Mouse (Mus musculus): ENCODE results near the gene Apom. TPM values are rescaled to one million over a fixed set of nuclear protein-coding genes. Genes with fewer than 3 reads are reported as not detected.
A peak's percentile ranks its signal among the peaks of the same experiment; 100 is the strongest.

The Apom gene
- total and polyA plus RNA-seq, 3 experiments = 0.15 to 0.79 TPM; not detected in 1

GRCm38 (mm10) chr17:35126206-35126611 is 5.6 kb downstream of the Apom start, which contains the start of gene D17H6S53E (continued):
- TF ChIP-seq BHLHE40 (IDR thresholded peaks at IDR 0.05; ENCODE audit: borderline replicate concordance, low read depth, low read length) (no peak), POLR2AphosphoS2 (IDR thresholded peaks at IDR 0.05; ENCODE audit: low read length) (no peak), SMC3 (IDR thresholded peaks at IDR 0.05; ENCODE audit: low read depth, low read length) (no peak), JUND (IDR thresholded peaks at IDR 0.05; ENCODE audit: low read depth, low read length) (no peak), NELFE (IDR thresholded peaks at IDR 0.05; ENCODE audit: low read depth, low read length) (peak; percentile 80), CHD1 (IDR thresholded peaks at IDR 0.05; ENCODE audit: low read depth, low read length) (no peak; the same call in 1 of the 2 replicates), NRF1 (IDR thresholded peaks at IDR 0.05; ENCODE audit: insufficient read depth, low read depth, low read length, poor library complexity, severe bottlenecking) (peak; percentile 72), GABPA (IDR thresholded peaks at IDR 0.05; ENCODE audit: low read depth, low read length) (no peak), USF1 (IDR thresholded peaks at IDR 0.05; ENCODE audit: low read depth, low read length) (no peak), ZKSCAN1 (IDR thresholded peaks at IDR 0.05; ENCODE audit: low read depth, low read length) (no peak), E2F4 (IDR thresholded peaks at IDR 0.05; ENCODE audit: borderline replicate concordance, low read depth, low read length) (no peak), RAD21 (IDR thresholded peaks at IDR 0.05; ENCODE audit: low read depth, low read length) (no peak), MEF2A (IDR thresholded peaks at IDR 0.05; ENCODE audit: extremely low read depth, insufficient replicate concordance, low read depth, low read length, poor library complexity, severe bottlenecking) (no peak), MAZ (IDR thresholded peaks at IDR 0.05; ENCODE audit: low read depth, low read length) (0 out of 2 replicates have a peak, but pooled peaks have one; percentile 66), CHD2 (IDR thresholded peaks at IDR 0.05; ENCODE audit: low read length) (no peak), USF2 (IDR thresholded peaks at IDR 0.05; ENCODE audit: borderline replicate concordance in 1 of 2, insufficient read depth in 1 of 2, low read depth in 1 of 2, low read length in 2 of 2) (no peak), ZC3H11A (IDR thresholded peaks at IDR 0.05; ENCODE audit: low read depth, low read length) (no peak)

GRCm38 (mm10) chr17:35125578-35125977 is 6.3 kb downstream of the Apom start:
- Histone ChIP-seq H3K79me2 (ENCODE audit: control insufficient read depth, insufficient read depth, low read length, poor library complexity) (peaks cover 37% of the 10 kb centered on the region), H3K9me3 (replicated peaks; ENCODE audit: insufficient read depth, low read length) (no peaks in the 10 kb centered on the region), H3K9ac (ENCODE audit: control insufficient read depth, low read depth, low read length, poor library complexity, severe bottlenecking) (peak overlapping the region; percentile 83), H3K36me3 (ENCODE audit: control insufficient read depth in 1 of 2, insufficient read depth in 2 of 2, low read length in 2 of 2) (peaks cover 0 to 10% of the 10 kb centered on the region in 2 experiments; a peak in 2 of 4 replicates), H3K4me3 (ENCODE audit: control insufficient read depth in 1 of 2, insufficient read depth in 1 of 2, low read depth in 2 of 2, low read length in 2 of 2) (peak overlapping the region; percentile 90 to 99), H3K27ac (ENCODE audit: control insufficient read depth, low read depth, low read length) (0 out of 2 replicates have a peak overlapping the region, but pooled peaks have one; percentile 22), H3K27me3 (ENCODE audit: control insufficient read depth in 1 of 2, insufficient read depth in 2 of 2, low read length in 2 of 2) (no peaks in the 10 kb centered on the region), H3K4me1 (ENCODE audit: control insufficient read depth in 1 of 2, insufficient read depth in 2 of 2, low read length in 2 of 2) (peaks cover 6 to 8% of the 10 kb centered on the region in 2 experiments; a peak in 3 of 4 replicates)
- no peak; the same call in 1 of the 2 replicates for TF ChIP-seq CHD2 (IDR thresholded peaks at IDR 0.05; ENCODE audit: low read length)
- TF ChIP-seq MAFK (IDR thresholded peaks at IDR 0.05; ENCODE audit: borderline replicate concordance, low read depth, low read length) = no peak
- TF ChIP-seq TCF12 (IDR thresholded peaks at IDR 0.05; ENCODE audit: low read depth, low read length) = no peak
- TF ChIP-seq POLR2A (IDR thresholded peaks at IDR 0.05; ENCODE audit: control insufficient read depth in 1 of 2, insufficient read depth in 1 of 2, low read depth in 1 of 2, low read length in 2 of 2, poor library complexity in 1 of 2) = no peak
- no peak for TF ChIP-seq ZKSCAN1 (IDR thresholded peaks at IDR 0.05; ENCODE audit: low read depth, low read length)
- no peak for TF ChIP-seq MEF2A (IDR thresholded peaks at IDR 0.05; ENCODE audit: extremely low read depth, insufficient replicate concordance, low read depth, low read length, poor library complexity, severe bottlenecking)
- TF ChIP-seq ETS1 (IDR thresholded peaks at IDR 0.05; ENCODE audit: low read depth, low read length) = no peak
- no peak for TF ChIP-seq SMC3 (IDR thresholded peaks at IDR 0.05; ENCODE audit: low read depth, low read length)
- TF ChIP-seq USF2 (IDR thresholded peaks at IDR 0.05; ENCODE audit: borderline replicate concordance in 1 of 2, insufficient read depth in 1 of 2, low read depth in 1 of 2, low read length in 2 of 2) = no peak
- TF ChIP-seq MYB (IDR thresholded peaks at IDR 0.05; ENCODE audit: low read depth, low read length) = no peak
- TF ChIP-seq SIN3A (IDR thresholded peaks at IDR 0.05; ENCODE audit: low read length) = no peak
- TF ChIP-seq GATA1 (IDR thresholded peaks at IDR 0.05; ENCODE audit: low read depth, low read length) = no peak
- TF ChIP-seq POLR2AphosphoS5 (IDR thresholded peaks at IDR 0.05; ENCODE audit: borderline replicate concordance, low read depth, low read length) = no peak
- no peak for TF ChIP-seq ELF1 (IDR thresholded peaks at IDR 0.05; ENCODE audit: low read depth, low read length)
- no peak for DNase-seq (ENCODE audit: low read depth, low spot score)
